Mouse (Mus musculus) adrenal gland, postnatal 10 days (tissue): ENCODE results near the gene Pgap3. TPM values are rescaled to one million over a fixed set of nuclear protein-coding genes. Genes with fewer than 3 reads are reported as not detected.

Source experiments
- DNase-seq: peaks from one replicate; pipeline ENCODE4 v3.0.0; 2021; ENCODE audit warnings: mixed read lengths
- total RNA-seq, 2 experiments: library from RNA; stranded (reverse); gene quantifications; 2 replicates each; pipeline ENCODE4 v1.2.3; 2021

Gene Pgap3
- total RNA-seq, 2 experiments from 2014 or later: 4.9 to 6.8 TPM

- DNase-seq: peak; percentile 54
Observed at GRCm38 (mm10) chr11:98355732-98356299, 44.5 kb downstream of the Pgap3 start.

GRCm38 (mm10) chr11:98354445-98354844 is 45.8 kb downstream of the Pgap3 start:
- DNase-seq: no peak

GRCm38 (mm10) chr11:98353651-98354211 is 46.6 kb downstream of the Pgap3 start:
- no peak for DNase-seq

GRCm38 (mm10) chr11:98352272-98352990 is 47.9 kb downstream of the Pgap3 start:
- no peak for DNase-seq

GRCm38 (mm10) chr11:98349308-98349707 is 51.0 kb downstream of the Pgap3 start:
- DNase-seq: no peak

- peak; percentile 68 for DNase-seq
Observed at GRCm38 (mm10) chr11:98348083-98348961, 52.0 kb downstream of the Pgap3 start, which contains the start of gene Ppp1r1b. Gene Ppp1r1b, plus strand, starts transcription at chr11:98348404.

- no peak for DNase-seq
Observed at GRCm38 (mm10) chr11:98347385-98348082, 52.8 kb downstream of the Pgap3 start.

GRCm38 (mm10) chr11:98346168-98346567 is 54.1 kb downstream of the Pgap3 start:
- no peak for DNase-seq

- peak; percentile 90 for DNase-seq
Observed at GRCm38 (mm10) chr11:98345253-98345652, 55.0 kb downstream of the Pgap3 start.

- peak; percentile 96 for DNase-seq
Observed at GRCm38 (mm10) chr11:98342000-98342945, 58.0 kb downstream of the Pgap3 start.

- DNase-seq: no peak
Observed at GRCm38 (mm10) chr11:98341174-98341573, 59.1 kb downstream of the Pgap3 start.

GRCm38 (mm10) chr11:98340597-98340996 is 59.7 kb downstream of the Pgap3 start:
- no peak for DNase-seq

- DNase-seq: no peak
Observed at GRCm38 (mm10) chr11:98339679-98340287, 60.5 kb downstream of the Pgap3 start.

GRCm38 (mm10) chr11:98339071-98339501 is 61.2 kb downstream of the Pgap3 start:
- no peak for DNase-seq

Other genes starting within 250 kb of the Pgap3 start
- 10 to 100 TPM; 45.3 to 59.4 TPM for gene Med1, start 207.2 kb downstream of the Pgap3 start, total RNA-seq
- 10 to 100 TPM; 38.5 to 41.9 TPM for gene Cdk12, start 197.4 kb downstream of the Pgap3 start, total RNA-seq
- not detected for gene Neurod2, start 70.8 kb downstream of the Pgap3 start, total RNA-seq
- 1 to 10 TPM in 1 of 2 experiments, under 1 TPM in 1; 1.00 to 1.7 TPM for gene Ppp1r1b, start 52.1 kb downstream of the Pgap3 start, total RNA-seq
- gene Stard3, start 42.1 kb downstream of the Pgap3 start, total RNA-seq: 10 to 100 TPM; 25.3 to 25.6 TPM
- 100 to 1,000 TPM in 1 of 2 experiments, 10 to 100 TPM in 1; 18.1 to 119 TPM for gene Tcap, start 16.7 kb downstream of the Pgap3 start, total RNA-seq
- gene Pnmt, start 14.0 kb downstream of the Pgap3 start, total RNA-seq: 100 to 1,000 TPM; 442 to 819 TPM
- gene Erbb2, start 12.0 kb upstream of the Pgap3 start, total RNA-seq: 1 to 10 TPM; 6.0 to 7.6 TPM
- gene Mien1, start 38.5 kb upstream of the Pgap3 start, total RNA-seq: 10 to 100 TPM; 58.0 to 62.5 TPM
- gene Grb7, start 45.9 kb upstream of the Pgap3 start, total RNA-seq: 10 to 100 TPM in 1 of 2 experiments, 1 to 10 TPM in 1; 6.9 to 11.1 TPM
- gene Ikzf3, start 145.5 kb upstream of the Pgap3 start, total RNA-seq: 1 to 10 TPM; 3.2 to 4.5 TPM
- gene Zpbp2, start 150.6 kb upstream of the Pgap3 start, total RNA-seq: under 1 TPM in 1 of 2 experiments, not detected in 1; 0.48 TPM
- 100 to 1,000 TPM; 135 to 143 TPM for gene Ormdl3, start 186.9 kb upstream of the Pgap3 start, total RNA-seq
- gene Lrrc3c, start 197.8 kb upstream of the Pgap3 start, total RNA-seq: not detected
- 10 to 100 TPM; 15.7 to 19.1 TPM for gene Gm12355, start 225.2 kb upstream of the Pgap3 start, total RNA-seq
- 10 to 100 TPM; 12.7 to 15.4 TPM for gene Gsdma3, start 225.9 kb upstream of the Pgap3 start, total RNA-seq
- under 1 TPM; 0.36 to 0.51 TPM for gene Gsdma2, start 246.3 kb upstream of the Pgap3 start, total RNA-seq